Mouse (Mus musculus): ENCODE results near the gene Ankrd44. TPM values are rescaled to one million over a fixed set of nuclear protein-coding genes. Genes with fewer than 3 reads are reported as not detected.
A peak's percentile ranks its signal among the peaks of the same experiment; 100 is the strongest.

The Ankrd44 gene
- polyA plus RNA-seq, 1 experiment from 2014 or later: 16.7 TPM

- no peak overlapping the region for H3K4me3 ChIP-seq
Measured at GRCm38 (mm10) chr1:54934911-54935310, 8.7 kb upstream of the Ankrd44 start.

DNA sequence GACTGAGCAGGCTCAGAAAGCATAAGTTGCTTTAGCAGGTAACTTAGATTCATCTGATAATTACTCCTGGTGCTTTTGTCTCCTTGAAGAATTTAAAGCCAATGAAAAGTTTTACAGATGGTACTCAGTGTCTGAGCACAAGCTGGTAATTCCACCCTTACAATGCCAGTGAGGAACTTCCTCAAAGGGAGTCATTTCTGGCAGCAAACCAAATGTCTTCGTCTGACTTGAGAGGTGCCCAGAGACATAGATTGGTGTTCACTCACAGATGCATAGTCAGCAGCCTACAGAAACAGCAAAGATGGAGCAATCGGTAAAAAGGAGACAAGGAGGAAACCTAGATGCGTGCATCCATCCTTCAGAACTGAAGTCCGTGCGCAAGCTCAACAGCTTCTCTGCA is 7.5 kb upstream of the Ankrd44 start:
- no peaks in the 10 kb centered on the region for H3K36me3 ChIP-seq
- WGBS: 85% methylated on average over 5 of the region's 5 CpGs

More at GRCm38 (mm10) chr1:54934911-54935310, 8.7 kb upstream of the Ankrd44 start:
- Histone ChIP-seq H3K27me3 (no peaks in the 10 kb centered on the region), H3K9ac (no peak overlapping the region), H3K36me3 (no peaks in the 10 kb centered on the region), H3K4me1 (replicated peaks) (no peaks in the 10 kb centered on the region), H3K4me2 (no peak overlapping the region), H3K9me3 (no peaks in the 10 kb centered on the region), H3K27ac (replicated peaks) (no peak overlapping the region)
- ATAC-seq (ENCODE audit: low read depth): no peak
- 75% methylated on average over 2 of the region's 2 CpGs for WGBS

DNA sequence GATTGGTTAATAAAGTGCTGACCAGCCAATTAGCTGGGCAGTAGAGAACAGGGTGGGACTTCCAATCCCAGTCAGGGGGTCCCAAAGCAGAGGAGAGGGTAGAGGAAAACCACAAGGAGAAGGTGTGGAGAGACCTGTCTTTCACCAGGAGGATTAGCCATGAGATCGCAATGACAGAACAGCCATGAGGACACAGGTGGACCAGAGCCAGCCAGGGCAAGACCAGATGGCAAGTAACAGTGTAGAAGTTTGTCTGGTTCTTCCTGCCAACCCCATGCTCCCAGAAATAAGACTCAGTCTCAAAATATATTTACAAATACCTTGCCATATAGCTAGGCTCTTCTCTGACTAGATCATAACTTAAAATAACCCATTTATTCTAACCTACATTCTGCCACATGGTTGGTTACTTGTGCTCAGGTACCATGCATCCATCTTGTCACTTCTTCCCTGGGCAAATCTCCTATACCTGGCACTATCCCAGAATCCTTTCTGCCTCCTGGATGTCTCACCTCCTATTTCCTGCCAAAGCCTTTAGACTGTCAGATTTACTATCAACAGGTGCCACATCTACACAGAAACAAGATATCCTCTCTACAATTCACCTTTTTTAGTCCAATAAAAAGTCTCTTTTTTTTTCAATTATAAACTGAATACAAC is 6.4 kb upstream of the Ankrd44 start:
- no peaks in the 10 kb centered on the region for H3K36me3 ChIP-seq
- H3K27ac ChIP-seq (replicated peaks): no peak overlapping the region
- H3K4me3 ChIP-seq: no peak overlapping the region
- H3K4me2 ChIP-seq: no peak overlapping the region
- H3K9me3 ChIP-seq: no peaks in the 10 kb centered on the region
- no peak for ATAC-seq (ENCODE audit: low read depth)
- H3K27me3 ChIP-seq: no peaks in the 10 kb centered on the region
- no peak overlapping the region for H3K9ac ChIP-seq
- no peaks in the 10 kb centered on the region for H3K4me1 ChIP-seq (replicated peaks)
- WGBS: 89% methylated on average over 1 of the region's 1 CpGs

More for the DNA sequence above, 7.5 kb upstream of the Ankrd44 start:
- Histone ChIP-seq H3K9me3 (no peaks in the 10 kb centered on the region), H3K27ac (replicated peaks) (no peak overlapping the region), H3K4me2 (no peak overlapping the region), H3K9ac (no peak overlapping the region), H3K4me3 (no peak overlapping the region), H3K27me3 (no peaks in the 10 kb centered on the region), H3K4me1 (replicated peaks) (no peaks in the 10 kb centered on the region)
- ATAC-seq (ENCODE audit: low read depth): no peak

DNA sequence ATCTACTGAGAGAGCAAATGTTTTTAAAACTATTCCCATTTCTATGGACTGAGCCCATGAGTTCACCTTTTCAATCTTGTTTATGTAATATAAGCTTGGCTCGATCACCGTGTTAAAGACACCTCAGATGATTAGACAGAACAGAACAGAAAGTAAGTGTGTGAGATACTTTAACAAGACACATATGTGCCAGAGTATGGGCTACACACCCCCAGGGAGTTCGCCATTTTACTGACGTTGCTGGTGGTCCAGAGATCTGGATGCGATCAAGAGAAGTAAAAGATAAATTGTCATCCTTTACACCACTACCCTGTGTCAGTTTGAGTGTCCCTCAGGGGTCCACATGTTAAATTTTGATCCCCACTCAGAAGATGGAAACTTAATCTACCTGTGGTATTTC is 5.0 kb upstream of the Ankrd44 start:
- 83% methylated on average over 5 of the region's 5 CpGs for WGBS
- Histone ChIP-seq H3K9me3 (no peaks in the 10 kb centered on the region), H3K36me3 (no peaks in the 10 kb centered on the region), H3K4me1 (replicated peaks) (0 out of 2 replicates have a peak, but pooled peaks cover 3% of the 10 kb centered on the region), H3K27ac (replicated peaks) (no peak overlapping the region), H3K4me2 (no peak overlapping the region), H3K4me3 (no peak overlapping the region), H3K9ac (no peak overlapping the region), H3K27me3 (no peaks in the 10 kb centered on the region)
- ATAC-seq (ENCODE audit: low read depth): no peak

DNA sequence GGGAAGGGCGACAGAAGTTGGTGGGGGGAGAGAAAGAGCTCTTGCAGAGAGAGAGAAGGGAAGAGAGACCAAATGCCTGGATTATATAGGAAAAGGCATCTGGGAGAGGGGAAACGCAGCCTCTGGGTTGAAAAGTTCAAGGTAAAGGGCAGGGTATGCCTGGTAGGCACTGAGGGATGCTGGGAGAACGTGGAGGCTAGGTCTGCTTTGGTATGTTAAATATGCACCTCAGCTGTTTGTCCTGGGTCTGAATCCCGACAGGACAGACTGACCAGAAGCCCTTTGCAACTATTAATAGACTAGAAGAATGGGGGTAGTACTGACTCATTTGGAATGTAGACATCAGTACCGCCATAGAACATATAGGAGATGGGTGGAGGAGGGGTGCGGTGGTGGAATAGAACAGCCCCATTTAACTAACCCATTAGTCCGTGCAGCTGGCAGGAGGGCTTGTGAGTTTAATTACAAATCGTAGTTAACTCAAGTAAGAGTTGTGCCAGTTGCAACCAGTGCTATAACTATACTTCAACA is 4.5 kb upstream of the Ankrd44 start:
- WGBS: 59% methylated on average over 8 of the region's 8 CpGs
- no peaks in the 10 kb centered on the region for H3K27me3 ChIP-seq
- no peak overlapping the region for H3K4me2 ChIP-seq
- 0 out of 2 replicates have a peak, but pooled peaks cover 3% of the 10 kb centered on the region for H3K4me1 ChIP-seq (replicated peaks)
- ATAC-seq (ENCODE audit: low read depth): no peak
- H3K9ac ChIP-seq: no peak overlapping the region
- H3K9me3 ChIP-seq: no peaks in the 10 kb centered on the region
- no peak overlapping the region for H3K4me3 ChIP-seq
- no peak overlapping the region for H3K27ac ChIP-seq (replicated peaks)
- H3K36me3 ChIP-seq: no peaks in the 10 kb centered on the region

DNA sequence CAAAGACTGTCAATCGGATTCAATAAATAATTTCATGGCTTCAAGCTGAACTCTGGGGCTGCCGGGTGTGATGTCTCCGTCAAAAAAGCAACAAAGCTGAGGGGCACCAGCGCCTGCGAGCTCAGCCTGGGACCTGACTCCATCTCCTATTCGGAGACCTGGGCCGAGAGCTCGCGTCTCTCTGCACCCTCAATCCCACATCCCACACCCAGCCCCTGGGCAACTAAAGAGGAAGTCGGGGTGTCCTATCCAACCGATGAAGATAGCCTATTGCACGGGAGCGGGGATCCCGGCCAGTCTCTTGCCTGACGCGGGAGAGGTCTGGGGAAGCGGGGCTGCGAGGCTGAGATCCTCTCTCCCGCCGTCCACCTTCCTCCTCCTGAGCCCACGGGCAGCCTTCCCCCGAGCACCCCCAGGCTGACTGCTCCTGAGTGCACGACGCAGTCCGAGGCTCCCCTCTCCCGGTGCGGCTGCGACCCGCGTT is 694 bp downstream of the Ankrd44 start:
- H3K4me3 ChIP-seq: peak overlapping the region; percentile 83
- peaks cover 32% of the 10 kb centered on the region for H3K4me1 ChIP-seq (replicated peaks)
- H3K36me3 ChIP-seq: no peaks in the 10 kb centered on the region
- peak overlapping the region; percentile 91 for H3K9ac ChIP-seq
- under 1% methylated on average over 30 of the region's 30 CpGs for WGBS
- ATAC-seq (ENCODE audit: low read depth): no peak; the same call in 1 of the 2 replicates
- H3K4me2 ChIP-seq: peak overlapping the region; percentile 74
- no peaks in the 10 kb centered on the region for H3K9me3 ChIP-seq
- peak overlapping the region; percentile 95 for H3K27ac ChIP-seq (replicated peaks)
- H3K27me3 ChIP-seq: no peaks in the 10 kb centered on the region

- ATAC-seq (ENCODE audit: low read depth): no peak
- Histone ChIP-seq H3K27me3 (no peaks in the 10 kb centered on the region), H3K9me3 (no peaks in the 10 kb centered on the region), H3K4me3 (peak overlapping the region; percentile 83), H3K27ac (replicated peaks) (0 out of 2 replicates have a peak overlapping the region, but pooled peaks have one; percentile 95), H3K9ac (peak overlapping the region; percentile 91), H3K4me1 (replicated peaks) (peaks cover 32% of the 10 kb centered on the region), H3K4me2 (peak overlapping the region; percentile 74), H3K36me3 (no peaks in the 10 kb centered on the region)
- WGBS: 66% methylated on average over 7 of the region's 7 CpGs
Measured at GRCm38 (mm10) chr1:54924760-54925159, 1.4 kb downstream of the Ankrd44 start.

DNA sequence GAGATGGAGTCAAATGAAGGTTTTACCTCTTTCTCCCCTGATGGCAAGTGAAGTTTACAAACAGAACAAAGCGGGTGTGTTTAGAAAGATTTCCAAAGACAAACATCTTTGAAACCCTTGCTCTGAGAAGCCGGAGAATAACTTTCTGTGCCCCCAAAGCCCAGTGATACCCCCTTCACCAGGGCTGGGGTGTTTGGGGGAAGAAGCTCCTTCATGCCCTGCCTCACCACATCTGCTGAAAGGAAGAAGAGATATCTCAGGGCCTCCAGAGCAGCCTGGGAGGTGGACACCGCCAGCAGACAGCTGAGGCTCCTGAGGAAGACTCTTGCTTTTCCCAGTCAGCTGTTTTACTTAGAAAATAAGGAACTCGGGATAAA is 1.9 kb downstream of the Ankrd44 start:
- no peaks in the 10 kb centered on the region for H3K27me3 ChIP-seq
- H3K36me3 ChIP-seq: no peaks in the 10 kb centered on the region
- H3K4me1 ChIP-seq (replicated peaks): peaks cover 32% of the 10 kb centered on the region
- no peak for ATAC-seq (ENCODE audit: low read depth)
- no peak overlapping the region for H3K27ac ChIP-seq (replicated peaks)
- 89% methylated on average over 4 of the region's 4 CpGs for WGBS
- peak overlapping the region; percentile 83 for H3K4me3 ChIP-seq
- peak overlapping the region; percentile 91; the same call in 1 of the 2 replicates for H3K9ac ChIP-seq
- no peaks in the 10 kb centered on the region for H3K9me3 ChIP-seq
- peak overlapping the region; percentile 74 for H3K4me2 ChIP-seq

GRCm38 (mm10) chr1:54923366-54924308 is 2.5 kb downstream of the Ankrd44 start:
- H3K27ac ChIP-seq (replicated peaks): no peak overlapping the region
- H3K4me2 ChIP-seq: peak overlapping the region; percentile 74
- peaks cover 32% of the 10 kb centered on the region for H3K4me1 ChIP-seq (replicated peaks)
- H3K9ac ChIP-seq: 0 out of 2 replicates have a peak overlapping the region, but pooled peaks have one; percentile 91
- peak overlapping the region; percentile 83; the same call in 1 of the 2 replicates for H3K4me3 ChIP-seq
- no peaks in the 10 kb centered on the region for H3K9me3 ChIP-seq
- WGBS: 88% methylated on average over 6 of the region's 6 CpGs
- no peaks in the 10 kb centered on the region for H3K36me3 ChIP-seq
- ATAC-seq (ENCODE audit: low read depth): no peak
- no peaks in the 10 kb centered on the region for H3K27me3 ChIP-seq

DNA sequence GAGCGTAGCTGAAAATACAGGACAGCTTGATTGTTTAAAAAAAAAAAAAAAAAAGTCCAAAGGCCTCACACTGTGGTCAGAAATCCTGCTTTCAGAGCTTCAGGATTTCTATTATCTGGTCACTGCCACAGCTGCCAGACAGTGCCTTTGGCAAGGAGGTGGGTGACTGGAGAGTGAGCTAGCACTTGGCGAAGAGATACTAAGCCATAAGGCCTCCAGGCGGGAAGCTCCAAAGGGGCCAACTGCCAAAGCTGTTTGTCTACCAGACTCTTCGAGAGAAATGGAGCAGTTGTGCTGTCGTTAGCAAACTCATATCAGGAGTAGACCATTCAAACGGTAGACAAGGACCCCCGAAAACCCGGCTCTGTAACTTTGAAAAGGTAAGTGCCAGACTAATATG is 3.5 kb downstream of the Ankrd44 start:
- Histone ChIP-seq H3K9ac (no peak overlapping the region), H3K9me3 (no peaks in the 10 kb centered on the region), H3K27ac (replicated peaks) (no peak overlapping the region), H3K36me3 (no peaks in the 10 kb centered on the region), H3K4me3 (no peak overlapping the region), H3K4me2 (no peak overlapping the region), H3K4me1 (replicated peaks) (peaks cover 32% of the 10 kb centered on the region), H3K27me3 (no peaks in the 10 kb centered on the region)
- no peak for ATAC-seq (ENCODE audit: low read depth)
- WGBS: 79% methylated on average over 8 of the region's 8 CpGs

GRCm38 (mm10) chr1:54922025-54922574 is 4.1 kb downstream of the Ankrd44 start:
- no peak overlapping the region for H3K9ac ChIP-seq
- no peak overlapping the region for H3K4me3 ChIP-seq
- H3K27me3 ChIP-seq: no peaks in the 10 kb centered on the region
- no peak overlapping the region for H3K27ac ChIP-seq (replicated peaks)
- H3K36me3 ChIP-seq: no peaks in the 10 kb centered on the region
- ATAC-seq (ENCODE audit: low read depth): no peak
- peaks cover 32% of the 10 kb centered on the region for H3K4me1 ChIP-seq (replicated peaks)
- no peaks in the 10 kb centered on the region for H3K9me3 ChIP-seq
- WGBS: 70% methylated on average over 12 of the region's 12 CpGs
- no peak overlapping the region for H3K4me2 ChIP-seq

- no peak overlapping the region for H3K4me2 ChIP-seq
- 92% methylated on average over 4 of the region's 4 CpGs for WGBS
- no peak overlapping the region for H3K4me3 ChIP-seq
- H3K9ac ChIP-seq: no peak overlapping the region
- H3K9me3 ChIP-seq: no peaks in the 10 kb centered on the region
- no peaks in the 10 kb centered on the region for H3K27me3 ChIP-seq
- H3K36me3 ChIP-seq: no peaks in the 10 kb centered on the region
- peaks cover 26% of the 10 kb centered on the region for H3K4me1 ChIP-seq (replicated peaks)
- no peak for ATAC-seq (ENCODE audit: low read depth)
- H3K27ac ChIP-seq (replicated peaks): no peak overlapping the region
Measured at GRCm38 (mm10) chr1:54920132-54920531, 6.1 kb downstream of the Ankrd44 start.

All from neural tube, embryonic 13.5 days (tissue).